Mouse (Mus musculus) adrenal gland, adult 18-20 months (tissue): ENCODE data around the gene Prpf18. TPM values are rescaled to one million over a fixed set of nuclear protein-coding genes. Genes with fewer than 3 reads are reported as not detected.
"Not testable (repeated sequence)": the region's sequence is repeated elsewhere in the genome, so short reads cannot be mapped to it uniquely, and the experiment has no call there.

ENCODE experiments used
- DNase-seq, 2 experiments: peaks; one replicate each; pipeline ENCODE4 v3.0.0; 2021 to 2022; ENCODE audit warnings: low spot score in 2 of 2
- long read RNA-seq, 2 experiments: library from polyadenylated mRNA; stranded (forward); transcript quantifications; one replicate each; pipeline ENCODE4 v2.0.0; 2021
- total RNA-seq, 2 experiments: library from RNA; stranded (reverse); gene quantifications; 1 replicate in 1 of 2; 2 replicates in 1 of 2; pipeline ENCODE4 v1.2.3; 2021

The Prpf18 gene
- total RNA-seq = 10 to 100 TPM; 30.9 to 41.5 TPM
- long read RNA-seq, experiment 1, transcript Prpf18-201 (10 exons, 3,522 nt) = major isoform, 20 of 26 reads
- long read RNA-seq, experiment 1, partial matches to known transcripts = 0 of 26 reads
- long read RNA-seq, experiment 1, other reads (novel, unspliced or antisense) = 6 of 26 reads
- long read RNA-seq, experiment 2, transcript Prpf18-201 (10 exons, 3,522 nt) = major isoform, 88 of 100 reads
- long read RNA-seq, experiment 2, partial matches to known transcripts = 5 of 100 reads
- long read RNA-seq, experiment 2, other reads (novel, unspliced or antisense) = 7 of 100 reads

DNA sequence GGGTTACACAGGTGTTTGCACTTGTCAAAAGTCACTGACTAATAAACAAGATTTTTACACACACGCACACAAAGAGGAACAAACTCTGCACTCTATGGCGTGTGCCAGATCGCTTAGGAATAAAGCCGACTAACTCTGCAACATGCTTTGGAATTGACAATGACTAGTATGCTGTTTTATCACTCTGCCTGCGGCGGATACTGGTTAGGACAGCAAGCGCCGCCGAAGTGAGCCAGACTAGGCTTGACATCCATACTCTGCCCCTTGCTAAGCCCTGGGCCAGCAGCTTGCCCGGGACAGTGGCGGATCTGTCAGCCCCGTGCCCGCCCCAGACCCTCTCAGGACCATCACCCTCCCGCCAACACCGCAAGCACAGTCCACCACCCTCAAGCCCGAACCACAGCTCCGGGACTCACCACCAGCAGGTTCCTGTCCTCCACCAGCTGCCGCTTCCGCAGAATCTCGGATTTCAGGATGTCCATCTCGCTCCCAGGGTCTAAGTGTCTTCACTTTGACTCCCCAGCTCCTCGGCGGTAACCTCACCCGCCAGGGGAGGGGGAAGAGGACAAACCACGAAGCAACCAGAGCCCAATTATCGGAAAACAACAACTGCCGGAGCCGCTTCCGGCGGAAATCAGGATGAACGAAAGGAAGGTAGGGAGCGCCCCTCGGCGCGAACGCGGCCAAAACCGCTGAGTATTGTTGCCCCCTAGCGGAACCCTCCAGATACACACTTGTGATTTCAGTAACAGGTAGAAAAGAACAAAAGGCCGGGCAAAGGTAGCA is at the start of gene Prpf18:
TSS of gene Prpf18 (minus strand) at position 614 of the 786 bp plus-strand sequence.
- peak; percentile 86 to 87 for DNase-seq

DNA sequence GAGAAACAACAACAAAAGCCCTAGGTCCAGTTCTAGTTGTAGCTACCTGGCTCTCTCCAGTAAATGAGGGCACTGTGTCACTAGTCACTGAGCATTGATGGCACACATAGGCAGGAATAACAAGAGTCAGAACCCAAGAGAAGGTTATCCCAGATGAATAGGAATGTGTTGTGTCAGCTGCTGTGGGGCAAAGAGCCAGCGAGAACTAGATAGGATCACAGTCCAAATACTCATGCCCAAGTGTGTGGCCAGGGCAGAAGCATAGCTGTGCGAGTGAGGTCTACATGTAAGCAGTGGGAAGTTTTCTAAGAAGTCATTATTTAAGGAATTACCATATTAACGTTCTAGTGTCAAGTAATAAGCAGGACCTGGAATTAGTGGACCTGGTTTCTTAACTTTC is 28.0 kb upstream of the Prpf18 start:
- DNase-seq = no peak

DNA sequence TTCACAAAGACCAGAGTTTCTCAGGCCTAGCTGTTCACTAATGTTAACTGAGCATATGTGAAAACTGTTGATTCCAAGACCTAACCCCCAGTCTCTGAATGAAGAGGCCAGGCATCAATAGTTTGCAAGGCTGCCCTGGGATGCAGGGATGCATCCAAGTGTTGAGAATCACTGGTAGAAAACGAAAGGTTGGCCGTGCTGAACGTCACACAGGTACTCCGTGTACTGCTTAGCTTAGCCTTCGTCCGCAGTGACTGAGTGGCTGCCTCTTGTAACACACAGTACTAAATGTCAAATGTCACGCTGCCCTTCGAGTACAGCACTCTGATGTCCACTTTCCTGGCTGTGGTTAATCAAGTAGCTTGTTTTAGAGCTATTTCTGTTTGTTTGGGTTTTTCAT is 19.7 kb upstream of the Prpf18 start:
- no peak for DNase-seq

DNA sequence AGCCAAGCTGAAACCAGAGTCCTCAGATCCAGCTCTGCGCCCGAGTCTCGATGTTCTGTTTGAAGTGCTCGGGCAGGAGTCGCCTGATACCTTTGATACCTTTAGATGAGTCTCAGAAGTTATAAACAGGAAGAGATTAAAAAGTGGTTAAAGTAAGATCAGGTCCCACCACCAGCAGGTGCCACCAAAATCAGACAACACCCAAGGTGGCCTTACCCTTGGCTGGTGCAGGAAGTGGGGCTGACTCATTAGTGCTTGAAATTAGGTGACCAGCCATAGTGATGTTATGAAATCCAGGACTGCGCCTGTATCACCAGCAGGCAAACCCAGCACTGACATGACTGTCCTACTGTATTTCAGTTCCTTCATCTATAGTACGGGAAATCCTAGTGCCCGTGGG is 17.8 kb upstream of the Prpf18 start:
- no peak for DNase-seq

DNA sequence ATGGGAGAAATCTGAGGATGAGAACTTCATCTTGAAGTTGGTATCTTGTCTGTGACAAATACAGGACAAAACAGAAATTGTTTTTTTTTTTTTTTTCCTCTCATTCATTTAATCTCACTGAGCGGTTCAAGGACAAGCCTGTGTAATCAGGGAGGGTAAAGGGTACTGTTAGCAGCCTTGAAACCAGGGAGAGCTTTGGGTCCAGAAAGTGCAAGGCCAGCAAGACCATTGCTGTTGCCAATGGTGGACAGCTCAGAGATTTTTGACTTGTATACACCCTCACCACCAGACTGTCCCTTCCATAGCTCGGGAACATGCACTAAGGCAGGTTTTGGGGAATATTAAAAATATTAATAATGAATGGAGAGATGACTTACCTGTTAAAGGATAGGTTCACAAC is 16.7 kb upstream of the Prpf18 start:
- no peak for DNase-seq

DNA sequence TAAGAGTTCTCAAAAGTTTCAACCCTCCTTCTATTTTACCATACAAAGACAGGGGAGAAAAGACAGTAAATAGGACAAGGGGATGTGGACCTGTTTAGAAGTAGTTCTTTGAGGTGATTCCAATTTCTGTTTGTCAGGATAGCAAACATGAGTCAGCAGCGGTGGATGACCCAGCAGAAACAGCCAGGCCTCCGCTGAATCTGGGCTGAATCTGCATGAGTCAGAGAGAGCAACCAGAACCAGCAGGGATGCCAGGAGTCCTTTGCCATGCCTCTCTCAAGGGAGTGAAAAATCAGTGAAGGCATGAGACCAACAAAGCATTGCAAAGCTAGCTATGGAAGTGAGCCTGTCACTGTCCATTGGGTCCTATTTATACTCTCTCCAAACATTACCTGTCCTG is 8.8 kb upstream of the Prpf18 start:
- no peak for DNase-seq

DNA sequence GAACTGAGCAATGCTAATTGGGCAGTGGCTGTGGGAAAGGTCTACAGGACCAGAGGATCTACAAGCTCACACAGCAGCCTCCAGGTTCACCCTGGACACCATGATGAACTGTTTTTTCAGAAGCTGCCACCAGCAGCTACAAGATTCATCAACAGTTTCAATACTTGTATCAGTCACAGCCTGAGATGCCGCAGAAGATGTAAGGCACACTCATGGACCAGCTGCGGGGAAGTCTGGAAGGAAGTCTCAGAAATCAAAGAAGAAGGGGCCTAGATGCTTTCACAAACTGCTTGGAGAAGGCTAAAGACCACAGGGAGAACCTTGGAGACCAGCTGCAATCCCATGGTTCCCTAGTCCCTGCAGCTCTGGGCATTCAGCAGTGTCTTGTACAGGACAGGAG is 2.3 kb downstream of the Prpf18 start:
- no peak for DNase-seq

DNA sequence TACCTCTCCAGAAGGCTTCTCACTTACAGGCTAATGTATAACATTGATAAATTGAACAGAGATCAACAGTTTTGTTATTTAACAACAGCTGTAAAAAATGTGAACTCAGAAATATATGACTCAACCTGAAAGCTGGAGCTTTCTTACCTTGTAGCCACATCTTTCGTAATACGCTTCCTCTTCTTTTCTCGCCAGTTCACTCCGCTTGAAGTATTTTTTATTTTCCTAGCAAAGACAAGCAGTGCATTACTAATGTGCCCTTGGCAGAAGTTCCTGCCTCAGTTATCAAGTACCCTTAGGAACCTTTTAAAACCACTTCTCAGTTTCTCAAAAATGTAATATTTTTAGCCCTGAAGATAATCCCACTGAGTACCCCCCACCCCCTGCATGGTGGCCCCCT is 3.8 kb downstream of the Prpf18 start:
- DNase-seq = no peak

DNA sequence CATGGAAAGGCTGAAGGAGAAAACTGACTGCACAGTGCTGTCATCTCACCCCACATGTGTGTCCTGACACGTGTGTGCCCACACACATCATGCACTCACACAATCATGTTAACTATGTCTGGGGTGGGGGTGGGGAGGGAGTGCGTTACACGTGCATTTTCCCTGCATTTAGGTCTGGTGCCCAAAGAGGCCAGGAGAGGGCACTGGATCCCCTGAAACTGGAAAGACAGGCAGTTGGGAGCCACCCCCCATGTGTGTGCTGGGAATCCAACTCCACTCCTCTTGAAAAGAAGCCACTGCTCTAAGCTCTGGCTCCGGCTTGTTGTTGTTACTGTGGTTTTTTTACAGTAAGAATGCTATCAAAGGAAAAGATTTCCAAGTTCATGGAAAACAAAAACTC is 6.8 kb downstream of the Prpf18 start:
- DNase-seq = no peak

DNA sequence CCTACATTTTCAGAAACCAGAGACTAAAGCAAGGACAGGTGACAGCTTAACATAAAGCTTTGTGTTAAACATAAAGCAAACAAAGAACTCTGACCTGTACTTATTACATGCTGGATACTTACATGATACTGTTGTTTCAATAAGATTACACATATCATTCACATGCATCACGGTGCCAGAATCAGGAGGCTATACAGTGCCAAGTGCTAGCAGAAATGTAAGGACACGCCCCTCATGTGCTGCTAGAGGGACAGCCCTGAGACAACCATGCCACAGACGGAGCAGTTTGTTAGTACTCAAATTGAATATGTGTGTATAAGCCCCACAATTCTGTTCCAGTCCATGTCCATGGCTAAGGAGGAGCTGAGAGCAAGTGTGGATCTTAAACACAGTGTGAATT is 13.7 kb downstream of the Prpf18 start:
- no peak for DNase-seq

DNA sequence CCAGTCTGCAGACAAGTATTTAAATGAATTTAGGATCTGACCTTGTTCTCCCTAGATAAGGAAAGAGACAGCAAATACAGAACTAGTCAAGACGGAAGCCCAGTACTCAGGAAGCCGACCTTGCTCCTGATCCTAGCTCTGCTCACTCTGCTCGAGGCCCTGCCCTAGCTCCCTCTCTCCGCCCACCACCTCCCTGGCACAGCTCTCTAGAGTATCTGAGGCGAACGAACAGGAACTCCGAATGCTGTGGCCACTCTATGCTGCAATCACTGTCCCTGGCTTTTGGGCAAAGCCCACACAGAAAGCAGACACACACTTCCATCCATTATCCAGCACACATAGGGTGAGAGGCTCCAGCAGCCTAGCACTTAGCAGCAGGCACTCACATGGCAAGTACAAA is 15.3 kb downstream of the Prpf18 start:
- no peak for DNase-seq

DNA sequence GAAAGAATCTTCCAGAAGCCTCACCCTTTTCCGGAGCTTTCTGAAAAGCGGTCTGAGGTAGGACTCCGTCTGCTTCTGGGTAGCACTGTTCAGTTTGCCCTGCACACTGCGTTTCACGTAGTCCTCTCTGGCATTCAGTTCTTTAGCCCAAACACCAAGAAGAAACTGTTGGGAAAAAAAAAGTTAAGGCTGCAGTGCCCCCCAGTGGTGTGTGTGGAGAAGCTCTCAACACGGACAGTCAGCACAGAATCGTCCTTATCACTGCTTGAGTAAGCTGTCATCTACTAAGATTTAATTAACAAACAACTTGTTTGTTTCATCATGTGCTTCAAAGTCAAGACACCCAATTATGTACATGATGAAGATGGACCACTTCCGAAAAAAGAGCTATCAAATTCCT is 16.1 kb downstream of the Prpf18 start:
- DNase-seq = no peak

DNA sequence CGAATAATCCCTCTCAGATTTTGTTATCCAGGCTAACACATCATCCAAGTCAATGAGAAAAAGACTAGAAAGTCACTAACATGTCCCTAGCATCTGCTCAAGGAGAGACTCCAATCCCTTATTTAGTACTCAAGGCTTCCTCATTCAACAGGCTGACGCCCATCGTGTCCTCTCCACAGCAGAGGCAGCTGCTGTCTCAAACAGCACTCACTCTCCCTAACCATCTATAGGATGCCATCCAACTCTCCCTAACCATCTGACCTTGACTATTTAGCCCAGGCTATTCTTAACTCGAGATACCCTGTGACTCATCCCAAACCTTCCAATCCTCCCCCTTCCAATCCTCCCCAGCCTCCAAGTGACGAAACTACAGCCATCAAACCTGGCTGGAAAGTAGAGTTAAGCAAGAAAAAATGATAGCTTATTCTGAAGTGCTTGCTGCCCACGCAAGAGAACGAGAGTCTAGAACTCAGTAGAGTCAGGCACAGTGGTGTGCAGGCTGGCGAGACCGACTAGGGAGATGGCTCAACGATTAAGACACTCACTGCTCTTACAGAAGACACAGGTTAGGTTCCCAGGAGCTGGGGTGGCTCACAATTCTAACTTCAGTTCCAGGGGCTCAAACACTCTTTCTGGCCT is 21.6 kb downstream of the Prpf18 start:
- DNase-seq = no peak

DNA sequence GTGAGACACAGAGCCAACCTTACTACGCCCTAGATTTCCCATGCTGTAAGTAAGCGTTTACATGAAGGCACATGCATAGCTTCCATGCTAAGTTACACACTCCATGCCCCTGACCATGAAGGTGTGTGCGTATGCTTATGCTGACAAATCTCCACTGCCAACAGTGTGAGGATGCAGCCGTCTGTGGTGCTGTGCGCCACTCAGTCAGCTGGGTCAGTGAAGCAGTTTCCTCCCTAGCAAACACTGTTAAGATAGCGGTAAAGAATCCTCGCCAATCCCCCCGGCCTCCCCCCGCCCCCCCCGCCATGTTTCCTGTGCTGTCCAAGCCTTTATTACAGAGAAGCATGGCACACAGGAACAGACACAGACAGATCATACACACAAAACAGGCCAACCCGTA is 22.4 kb downstream of the Prpf18 start:
- DNase-seq = no peak

DNA sequence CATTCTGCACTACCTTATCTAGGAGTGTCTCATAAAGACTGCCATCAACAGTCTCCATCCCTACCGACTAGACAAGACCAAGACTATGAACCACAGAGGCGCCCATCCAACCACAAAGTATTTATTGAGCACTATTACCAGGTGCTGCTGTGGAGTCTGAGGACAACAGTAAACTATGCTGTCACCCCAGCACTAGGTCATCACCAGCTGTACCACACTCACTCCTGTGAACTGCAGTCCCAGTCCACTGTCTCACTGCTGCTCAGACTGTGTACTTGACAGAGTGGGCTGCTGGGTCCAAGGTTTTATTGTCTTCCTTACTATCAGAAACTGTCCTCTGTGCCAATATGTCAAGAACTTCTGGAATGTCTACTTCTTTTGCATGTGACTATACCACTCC is 23.0 kb downstream of the Prpf18 start:
- no peak for DNase-seq

DNA sequence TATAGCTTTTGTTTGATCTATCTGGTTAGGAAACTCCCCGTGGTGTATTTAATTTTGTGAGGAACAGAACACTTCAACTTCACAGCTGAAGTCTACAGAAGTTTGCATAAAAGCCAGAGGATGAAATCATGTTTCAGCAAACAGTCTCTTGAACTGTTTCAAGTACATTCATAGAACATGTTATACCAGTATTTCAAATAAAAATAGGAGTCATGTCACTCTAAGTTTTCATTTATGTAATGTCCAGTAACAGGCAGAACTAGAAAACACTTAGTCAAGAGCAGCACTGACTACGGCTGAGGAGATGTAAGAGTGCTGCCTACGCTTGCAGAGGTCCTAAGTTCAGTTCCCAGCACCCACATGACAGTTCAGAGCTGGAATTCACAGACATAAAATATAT is 25.0 kb downstream of the Prpf18 start:
- no peak for DNase-seq

DNA sequence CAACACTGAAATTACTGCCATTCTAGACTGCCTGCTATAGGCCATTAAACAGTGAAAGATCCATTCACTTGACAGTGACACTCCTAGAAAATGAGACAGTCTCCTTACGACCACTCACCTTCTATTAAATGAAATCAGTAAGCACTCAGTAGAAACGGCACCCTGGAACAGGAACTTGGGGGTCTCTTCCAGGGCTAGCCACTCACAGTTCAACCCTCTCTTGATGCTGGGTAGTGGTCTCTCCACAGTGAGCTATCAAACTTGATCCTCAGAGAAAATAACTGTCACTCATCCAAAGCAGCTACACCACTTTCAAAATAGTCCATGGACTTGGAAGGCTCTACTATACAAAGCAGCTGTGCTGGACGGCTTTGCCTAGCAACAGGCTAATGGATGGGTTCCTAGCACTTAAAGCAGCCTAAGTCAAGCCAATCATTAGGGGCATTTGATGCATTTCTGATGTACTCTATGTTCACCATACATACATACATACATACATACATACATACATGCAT is 30.4 kb downstream of the Prpf18 start:
- DNase-seq = no peak

DNA sequence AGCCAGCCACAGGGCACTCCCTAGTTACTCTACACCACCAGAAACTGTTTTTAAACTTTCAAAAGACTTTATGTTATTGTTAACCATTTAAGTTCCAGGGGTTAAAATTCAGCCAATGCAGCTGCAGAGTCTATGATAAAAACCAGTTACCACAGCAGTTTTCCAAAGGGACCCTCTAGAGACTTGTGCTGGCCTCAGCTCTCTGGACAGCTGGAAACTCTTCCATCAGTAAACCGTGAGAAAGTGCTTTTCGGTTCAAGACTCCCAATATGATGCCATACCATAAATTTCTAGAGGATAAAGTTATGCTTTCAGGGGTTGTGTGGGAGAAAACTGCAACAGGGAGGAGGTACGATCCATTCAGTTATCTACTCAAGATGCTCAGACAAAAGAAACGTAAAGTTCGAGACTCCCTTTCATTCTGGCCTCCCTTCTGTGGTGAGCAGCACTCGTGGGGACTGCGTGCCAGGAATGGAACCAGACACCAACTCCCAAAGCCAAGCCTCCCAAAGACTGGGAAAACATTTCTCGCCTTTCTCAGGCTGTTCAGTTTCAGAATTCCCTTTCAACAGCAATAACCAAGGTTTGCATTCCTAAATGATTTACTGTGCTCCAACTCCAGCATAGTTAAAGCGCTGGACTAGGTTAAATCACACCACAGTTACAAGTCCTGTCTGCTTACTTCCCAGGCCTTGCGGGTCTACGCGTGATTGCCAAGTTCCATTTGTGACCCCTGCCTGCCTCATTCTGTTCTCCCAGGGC is 31.1 kb downstream of the Prpf18 start:
- DNase-seq = no peak

DNA sequence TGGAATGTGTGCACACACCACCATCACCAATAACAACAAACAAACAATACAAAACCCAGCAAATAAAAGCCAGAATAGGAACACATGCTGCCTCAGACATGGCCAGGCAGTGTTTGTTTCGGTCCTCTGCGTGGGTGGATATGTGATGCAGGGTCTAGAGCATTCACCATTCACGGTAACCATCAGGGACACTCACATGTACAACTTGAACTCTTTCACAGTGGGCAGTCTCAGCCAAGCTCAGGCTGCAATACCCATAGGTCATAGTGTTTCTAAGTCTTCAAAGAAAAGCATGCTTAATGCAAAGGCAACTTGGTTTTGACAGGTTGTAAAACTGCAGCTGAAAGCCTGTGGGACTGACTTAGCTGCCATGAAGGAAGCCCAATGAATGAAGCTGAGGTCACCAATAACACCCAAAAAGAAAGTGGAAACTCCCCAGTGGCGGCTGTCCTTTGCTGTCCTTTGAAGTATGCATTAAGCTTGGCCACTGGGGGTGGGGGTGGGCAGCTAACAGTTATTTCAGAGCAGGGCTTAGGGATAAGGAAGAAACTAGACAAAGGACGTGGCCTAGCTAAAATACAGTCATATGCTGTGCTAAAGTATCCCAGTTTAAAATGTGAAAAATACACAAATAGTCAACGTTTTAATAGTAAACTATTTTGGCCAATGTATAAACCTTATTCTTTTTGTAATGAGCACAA is 31.9 kb downstream of the Prpf18 start:
- DNase-seq = no peak

DNA sequence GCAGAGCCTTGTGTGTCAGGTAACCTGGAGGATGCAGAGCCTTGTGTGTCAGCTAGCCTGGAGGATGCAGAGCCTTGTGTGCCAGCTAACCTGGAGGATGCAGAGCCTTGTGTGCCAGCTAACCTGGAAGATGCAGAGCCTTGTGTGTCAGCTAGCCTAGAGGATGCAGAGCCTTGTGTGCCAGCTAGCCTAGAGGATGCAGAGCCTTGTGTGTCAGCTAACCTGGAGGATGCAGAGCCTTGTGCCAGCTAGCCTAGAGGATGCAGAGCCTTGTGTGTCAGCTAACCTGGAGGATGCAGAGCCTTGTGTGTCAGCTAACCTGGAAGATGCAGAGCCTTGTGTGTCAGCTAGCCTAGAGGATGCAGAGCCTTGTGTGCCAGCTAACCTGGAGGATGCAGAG is 32.8 kb downstream of the Prpf18 start:
- not testable (repeated sequence) for DNase-seq

DNA sequence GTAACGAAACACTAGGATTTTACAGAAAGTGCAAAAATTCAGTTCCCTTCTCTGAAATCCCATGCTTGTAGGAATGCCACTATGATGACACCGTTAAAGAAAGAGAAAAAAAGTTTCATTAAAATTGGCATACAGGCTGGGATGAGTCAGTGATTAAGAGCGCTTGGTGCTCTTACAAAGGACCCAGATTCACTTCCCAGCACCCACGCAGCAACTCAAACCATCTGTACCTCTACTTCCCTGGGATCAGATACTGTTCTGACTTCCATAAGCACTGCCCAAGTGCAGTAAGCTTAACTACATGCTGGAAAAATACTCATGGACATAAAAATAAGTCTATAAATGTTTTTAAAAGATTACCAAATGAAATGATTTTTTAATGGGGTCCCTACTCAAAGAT is 34.9 kb downstream of the Prpf18 start:
- no peak for DNase-seq
